Mouse (Mus musculus) kidney, adult 2 months (tissue): ENCODE results near the gene Cxcr1. TPM values are rescaled to one million over a fixed set of nuclear protein-coding genes. Genes with fewer than 3 reads are reported as not detected.

ENCODE experiments used
- DNase-seq: peaks from one replicate; pipeline ENCODE4 v3.0.0; 2021
- H3K27ac ChIP-seq: fragments of 200-500 bp; 2 replicates; pipeline ENCODE4 v1.5.1; 2012; ENCODE audit warnings: low read depth, low read length, control low read depth, inconsistent platforms; ENCODE audit not compliant: insufficient read depth
- H3K27me3 ChIP-seq: fragments of 200-500 bp; replicated peaks from 2 replicates; pipeline ENCODE4 v1.6.1; 2012; ENCODE audit warnings: mild to moderate bottlenecking, moderate library complexity, low read length, inconsistent platforms; ENCODE audit not compliant: control insufficient read depth, insufficient read depth
- H3K36me3 ChIP-seq: fragments of 200-500 bp; 2 replicates; pipeline ENCODE4 v1.6.1; 2012; ENCODE audit warnings: mild to moderate bottlenecking, moderate library complexity, low read length, inconsistent platforms; ENCODE audit not compliant: control insufficient read depth, insufficient read depth
- H3K4me1 ChIP-seq: fragments of 200-500 bp; 2 replicates; pipeline ENCODE4 v1.6.1; 2011; ENCODE audit warnings: low read length; ENCODE audit not compliant: control insufficient read depth, insufficient read depth
- H3K4me3 ChIP-seq: fragments of 200-500 bp; 2 replicates; pipeline ENCODE4 v1.5.1; 2011; ENCODE audit warnings: mild to moderate bottlenecking, low read depth, low read length, control low read depth; ENCODE audit not compliant: insufficient read depth
- CTCF ChIP-seq: fragments of 200-500 bp; conservative IDR thresholded peaks from 2 replicates; pipeline ENCODE4 v1.5.1; 2011; ENCODE audit warnings: low read depth, mild to moderate bottlenecking, control low read depth, low read length, moderate library complexity, mixed read lengths; ENCODE audit not compliant: insufficient read depth, insufficient read length
- POLR2A ChIP-seq: fragments of 200-500 bp; IDR thresholded peaks from one replicate; pipeline ENCODE4 v1.6.1; 2011; ENCODE audit warnings: low read depth, low read length, control low read depth
- WGBS: fragments of 180-500 bp; shearing (Covaris S2); methylation state at CpG from one replicate; pipeline ENCODE4 v1.1.7; 2018; 5-methylcytosine and 5-hydroxymethylcytosine counted together
- polyA plus RNA-seq: library from polyadenylated mRNA; depleted of rRNA; stranded (reverse); fragments of >200 nt; gene quantifications from 2 replicates; pipeline ENCODE4 v1.2.3, GENCODE M21; 2012; rRNA removed

The Cxcr1 gene
- polyA plus RNA-seq, 1 experiment = not detected

DNA sequence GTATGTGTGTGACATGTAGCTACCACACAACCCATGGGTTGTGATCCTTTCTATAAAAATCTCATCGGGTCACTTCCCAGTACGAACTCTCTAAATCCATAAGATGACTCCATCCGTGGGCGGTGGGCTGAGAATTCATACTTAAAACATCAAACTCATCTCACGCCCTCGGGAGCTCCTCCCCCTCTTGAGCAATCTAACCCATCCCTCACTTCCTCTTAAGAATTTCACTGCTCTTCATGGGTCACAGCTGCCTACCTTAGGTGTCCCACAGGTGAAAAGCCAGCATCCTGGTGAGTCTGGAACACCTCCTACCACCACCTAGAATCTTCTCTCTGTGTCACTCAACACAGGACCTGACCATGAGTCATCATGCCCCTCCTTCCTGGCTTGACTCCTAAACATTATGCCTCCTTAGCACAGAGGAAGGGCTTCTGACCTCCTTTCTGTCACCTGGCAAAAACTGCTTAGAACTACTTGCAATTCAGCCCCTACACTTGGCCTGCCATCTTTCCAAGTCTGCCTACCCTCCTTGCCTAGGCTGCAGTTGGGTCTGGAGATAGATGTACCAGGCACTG, 38.9 kb downstream of the Cxcr1 start:
- Histone ChIP-seq H3K27me3 (no peaks in the 10 kb centered on the region), H3K4me3 (no peak overlapping the region), H3K27ac (no peak overlapping the region), H3K4me1 (no peaks in the 10 kb centered on the region), H3K36me3 (no peaks in the 10 kb centered on the region)
- WGBS = 78% methylated on average over 6 of the region's 6 CpGs
- no peak for TF ChIP-seq POLR2A
- no peak for TF ChIP-seq CTCF
- DNase-seq = no peak

GRCm38 (mm10) chr1:74153461-74154184, 40.8 kb downstream of the Cxcr1 start, which contains the start of gene Cxcr2:
TSS of gene Cxcr2 (plus strand) at chr1:74153989.
- Histone ChIP-seq H3K36me3 (no peaks in the 10 kb centered on the region), H3K4me3 (no peak within 1 kb of the TSS), H3K27ac (no peak within 1 kb of the TSS), H3K27me3 (no peaks in the 10 kb centered on the region), H3K4me1 (no peaks in the 10 kb centered on the region)
- DNase-seq = no peak
- no peak for TF ChIP-seq POLR2A
- WGBS = 68% methylated on average over 8 of the region's 8 CpGs

GRCm38 (mm10) chr1:74151091-74151490, 43.3 kb downstream of the Cxcr1 start:
- no peak overlapping the region for H3K4me3 ChIP-seq
- H3K27me3 ChIP-seq = no peaks in the 10 kb centered on the region
- 73% methylated on average over 3 of the region's 3 CpGs for WGBS
- no peak overlapping the region for H3K27ac ChIP-seq
- no peak for DNase-seq
- no peaks in the 10 kb centered on the region for H3K4me1 ChIP-seq
- TF ChIP-seq CTCF (no peak), POLR2A (no peak)
- H3K36me3 ChIP-seq = no peaks in the 10 kb centered on the region

GRCm38 (mm10) chr1:74150101-74150500, 44.3 kb downstream of the Cxcr1 start:
- WGBS = 85% methylated on average over 3 of the region's 3 CpGs
- H3K27me3 ChIP-seq = no peaks in the 10 kb centered on the region
- H3K27ac ChIP-seq = no peak overlapping the region
- no peaks in the 10 kb centered on the region for H3K36me3 ChIP-seq
- no peaks in the 10 kb centered on the region for H3K4me1 ChIP-seq
- H3K4me3 ChIP-seq = no peak overlapping the region
- DNase-seq = no peak
- TF ChIP-seq CTCF (no peak), POLR2A (no peak)

DNA sequence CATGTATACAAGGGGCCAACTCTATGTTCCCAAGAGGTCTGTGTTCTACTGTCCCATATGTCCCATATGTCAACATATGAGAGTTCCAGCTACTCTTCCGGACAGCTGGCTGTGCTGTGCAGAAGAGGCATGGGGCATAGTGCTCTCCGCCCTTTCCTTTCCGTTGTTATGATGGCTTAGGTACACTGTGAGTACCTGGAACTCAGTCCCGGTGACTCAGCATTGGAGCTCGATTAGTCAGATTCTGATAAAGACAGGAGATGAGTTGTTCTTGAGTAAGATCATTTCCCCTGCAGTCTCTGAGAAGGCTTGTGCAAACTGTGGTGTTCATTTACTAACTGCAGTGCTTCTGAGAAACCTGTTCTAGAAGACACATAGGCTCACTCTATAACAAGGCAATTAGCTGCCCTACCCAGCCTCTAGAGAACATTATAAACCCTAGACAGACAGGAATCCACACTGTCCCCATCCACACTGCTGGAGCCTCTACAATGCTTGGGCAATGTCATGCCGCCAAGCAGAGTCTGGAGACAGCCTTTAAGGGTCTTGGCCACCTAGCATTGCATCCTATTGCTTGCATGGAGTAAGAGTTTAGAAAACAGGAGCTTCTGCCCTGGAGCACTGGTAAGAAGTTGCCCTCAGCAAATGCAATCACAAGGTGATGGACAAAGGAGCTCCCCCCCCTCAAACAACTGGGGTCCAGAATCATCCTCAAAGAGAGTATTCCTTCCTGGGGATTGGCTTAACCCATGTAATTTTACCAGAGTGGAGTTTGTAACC, 45.1 kb downstream of the Cxcr1 start:
- WGBS = 87% methylated on average over 6 of the region's 6 CpGs
- H3K27me3 ChIP-seq = no peaks in the 10 kb centered on the region
- DNase-seq = no peak
- H3K27ac ChIP-seq = no peak overlapping the region
- TF ChIP-seq POLR2A (no peak), CTCF (no peak)
- no peak overlapping the region for H3K4me3 ChIP-seq
- H3K4me1 ChIP-seq = no peaks in the 10 kb centered on the region
- no peaks in the 10 kb centered on the region for H3K36me3 ChIP-seq

Other genes starting within 250 kb of the Cxcr1 start
- gene Tns1, start 70.2 kb downstream of the Cxcr1 start, polyA plus RNA-seq = 400 and 465 TPM in 2 replicates
- 2.4 and 3.3 TPM in 2 replicates for gene Rufy4, start 69.1 kb downstream of the Cxcr1 start, polyA plus RNA-seq
- gene Cxcr2, start 40.6 kb downstream of the Cxcr1 start, polyA plus RNA-seq = 0.07 and 0.55 TPM in 2 replicates
- gene Arpc2, start 41.5 kb upstream of the Cxcr1 start, polyA plus RNA-seq = 124 TPM in 2 replicates
- 0.20 and 0.48 TPM in 2 replicates for gene Gpbar1, start 83.9 kb upstream of the Cxcr1 start, polyA plus RNA-seq
- gene Aamp, start 90.1 kb upstream of the Cxcr1 start, polyA plus RNA-seq = 212 and 217 TPM in 2 replicates
- 139 and 165 TPM in 2 replicates for gene Pnkd, start 90.3 kb upstream of the Cxcr1 start, polyA plus RNA-seq
- gene Tmbim1, start 111.0 kb upstream of the Cxcr1 start, polyA plus RNA-seq = 74.1 and 103 TPM in 2 replicates
- gene Catip, start 167.5 kb upstream of the Cxcr1 start, polyA plus RNA-seq = 0.33 and 0.43 TPM in 2 replicates
- 13.4 and 15.3 TPM in 2 replicates for gene Slc11a1, start 180.6 kb upstream of the Cxcr1 start, polyA plus RNA-seq
- gene Ctdsp1, start 196.9 kb upstream of the Cxcr1 start, polyA plus RNA-seq = 185 and 187 TPM in 2 replicates
- 69.8 and 75.0 TPM in 2 replicates for gene Vil1, start 214.7 kb upstream of the Cxcr1 start, polyA plus RNA-seq